Mouse (Mus musculus): Measurements from ENCODE around the gene Tjap1. TPM values are rescaled to one million over a fixed set of nuclear protein-coding genes. Genes with fewer than 3 reads are reported as not detected.

Gene Tjap1
- total and polyA plus RNA-seq, 2 experiments, result 2.5 to 13.2 TPM

DNA sequence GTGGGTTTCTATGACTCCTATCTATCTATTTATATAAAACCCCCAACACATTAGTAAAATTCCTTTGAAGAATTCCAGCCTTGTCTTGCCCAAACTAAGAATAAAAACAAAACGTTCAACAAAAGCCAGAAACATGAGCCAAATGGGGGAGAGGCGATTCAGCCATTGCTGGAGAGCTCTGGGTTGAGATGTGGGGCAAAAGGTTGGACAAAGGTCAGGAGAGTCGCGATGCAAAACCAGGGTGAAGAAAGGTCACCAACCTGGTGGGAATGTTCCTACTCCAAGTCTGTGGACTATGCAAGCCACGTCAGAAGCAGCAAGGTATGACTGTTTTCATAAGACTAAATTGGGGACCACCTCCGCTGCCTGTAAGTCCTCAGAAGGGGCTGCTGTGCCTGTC lies 37.7 kb upstream of the Tjap1 start:
- H3K27ac ChIP-seq (replicated peaks; ENCODE audit: insufficient read depth, low read depth, low read length), result no peak overlapping the region
- H3K9ac ChIP-seq (ENCODE audit: low read depth, low read length), result no peak overlapping the region
- 27% methylated on average over 6 of the region's 6 CpGs for WGBS
- no peaks in the 10 kb centered on the region for H3K36me3 ChIP-seq (ENCODE audit: control insufficient read depth, insufficient read depth, low read length)
- no peaks in the 10 kb centered on the region for H3K79me2 ChIP-seq (ENCODE audit: control insufficient read depth, insufficient read depth, low read length)
- DNase-seq (ENCODE audit: extremely low read depth, low read depth, low spot score), result peak; percentile 69
- TF ChIP-seq CTCF (IDR thresholded peaks at IDR 0.05; ENCODE audit: low read depth, low read length) (no peak), POLR2A (IDR thresholded peaks at IDR 0.05; ENCODE audit: extremely low read depth, insufficient read depth, low read length) (no peak)
- H3K4me3 ChIP-seq (ENCODE audit: insufficient read depth, low read depth, low read length), result no peak overlapping the region
- no peaks in the 10 kb centered on the region for H3K27me3 ChIP-seq (ENCODE audit: control insufficient read depth, insufficient read depth, low read length)
- peaks cover 8% of the 10 kb centered on the region; the same call in 1 of the 2 replicates for H3K4me1 ChIP-seq (ENCODE audit: control insufficient read depth, insufficient read depth, low read length)

DNA sequence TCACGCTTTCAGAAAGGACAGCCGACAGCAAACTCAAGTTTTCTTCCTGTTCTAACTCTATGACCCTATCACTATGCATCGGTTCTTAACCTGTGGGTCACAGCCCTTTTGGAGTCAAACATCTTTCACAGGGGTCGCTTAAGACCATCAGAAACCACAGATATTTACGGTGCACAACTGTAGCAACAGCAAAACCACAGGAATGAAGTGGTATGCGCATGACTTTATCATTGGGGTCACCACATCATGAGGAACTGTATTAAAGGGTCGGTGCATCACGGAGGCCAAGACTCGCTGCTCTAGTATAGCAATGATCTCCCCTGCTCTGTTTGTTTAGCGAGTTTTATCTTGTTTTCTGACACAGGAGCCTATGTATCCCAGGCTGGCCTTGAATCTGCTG lies 33.0 kb upstream of the Tjap1 start:
- Histone ChIP-seq H3K36me3 (ENCODE audit: control insufficient read depth, insufficient read depth, low read length) (no peaks in the 10 kb centered on the region), H3K27ac (replicated peaks; ENCODE audit: insufficient read depth, low read depth, low read length) (no peak overlapping the region), H3K9ac (ENCODE audit: low read depth, low read length) (no peak overlapping the region), H3K4me3 (ENCODE audit: insufficient read depth, low read depth, low read length) (no peak overlapping the region), H3K27me3 (ENCODE audit: control insufficient read depth, insufficient read depth, low read length) (no peaks in the 10 kb centered on the region), H3K4me1 (ENCODE audit: control insufficient read depth, insufficient read depth, low read length) (peaks cover 6% of the 10 kb centered on the region; the same call in 1 of the 2 replicates), H3K79me2 (ENCODE audit: control insufficient read depth, insufficient read depth, low read length) (no peaks in the 10 kb centered on the region)
- DNase-seq (ENCODE audit: extremely low read depth, low read depth, low spot score), result no peak
- WGBS, result 80% methylated on average over 10 of the region's 10 CpGs
- no peak for TF ChIP-seq POLR2A (IDR thresholded peaks at IDR 0.05; ENCODE audit: extremely low read depth, insufficient read depth, low read length)

DNA sequence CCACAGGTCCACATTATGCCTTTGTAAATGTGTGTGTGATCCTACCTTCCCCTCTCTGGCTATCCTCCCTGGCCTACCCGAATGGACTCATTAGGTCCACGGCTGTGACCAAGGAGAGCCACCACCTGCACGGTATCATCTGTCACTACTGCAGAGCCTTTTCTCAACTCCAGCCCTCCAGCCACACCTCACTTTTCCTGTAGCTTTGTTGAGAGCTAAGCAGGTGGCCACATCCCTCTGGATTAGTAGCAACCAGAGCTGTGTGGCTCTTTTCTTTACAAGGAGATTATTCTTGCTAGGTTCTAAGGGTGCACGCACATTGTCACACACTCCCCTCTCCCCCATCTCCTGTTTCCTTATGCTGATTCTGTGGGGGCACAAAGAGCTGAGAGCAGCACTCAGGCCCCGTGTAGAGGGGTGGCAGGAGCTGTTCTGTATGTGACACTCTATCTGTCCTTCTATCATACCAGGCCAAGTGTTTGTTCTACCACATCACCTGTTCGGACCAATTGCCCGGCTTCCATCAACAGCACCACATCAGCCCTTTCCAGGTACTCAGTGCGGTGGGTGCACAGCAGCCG lies 30.4 kb upstream of the Tjap1 start:
- H3K4me3 ChIP-seq (ENCODE audit: insufficient read depth, low read depth, low read length), result no peak overlapping the region
- H3K27ac ChIP-seq (replicated peaks; ENCODE audit: insufficient read depth, low read depth, low read length), result no peak overlapping the region
- no peaks in the 10 kb centered on the region for H3K36me3 ChIP-seq (ENCODE audit: control insufficient read depth, insufficient read depth, low read length)
- no peaks in the 10 kb centered on the region for H3K79me2 ChIP-seq (ENCODE audit: control insufficient read depth, insufficient read depth, low read length)
- no peaks in the 10 kb centered on the region for H3K4me1 ChIP-seq (ENCODE audit: control insufficient read depth, insufficient read depth, low read length)
- no peak for DNase-seq (ENCODE audit: extremely low read depth, low read depth, low spot score)
- no peak overlapping the region for H3K9ac ChIP-seq (ENCODE audit: low read depth, low read length)
- TF ChIP-seq CTCF (IDR thresholded peaks at IDR 0.05; ENCODE audit: low read depth, low read length), result no peak
- no peak for TF ChIP-seq POLR2A (IDR thresholded peaks at IDR 0.05; ENCODE audit: extremely low read depth, insufficient read depth, low read length)
- no peaks in the 10 kb centered on the region for H3K27me3 ChIP-seq (ENCODE audit: control insufficient read depth, insufficient read depth, low read length)
- 93% methylated on average over 9 of the region's 9 CpGs for whole genome bisulfite sequencing

DNA sequence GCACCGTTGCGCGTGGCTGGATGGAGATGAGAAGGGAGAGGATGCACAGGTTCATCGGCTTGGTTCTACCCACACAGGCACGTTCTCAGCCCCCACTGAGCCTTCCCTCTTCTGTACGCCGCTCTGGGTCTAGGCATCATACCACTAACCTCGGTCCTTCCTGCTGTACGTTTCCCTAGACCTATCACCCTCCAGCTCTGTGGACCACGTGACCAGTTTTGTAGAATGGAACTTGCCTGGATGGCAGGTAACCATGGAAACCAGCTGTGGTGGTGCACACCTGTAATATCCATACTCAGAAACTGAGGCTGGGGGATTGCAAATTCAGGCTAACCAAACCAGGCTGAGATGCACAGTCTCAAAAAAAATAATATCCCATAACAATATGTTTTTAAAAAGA lies 27.7 kb upstream of the Tjap1 start:
- no peaks in the 10 kb centered on the region for H3K36me3 ChIP-seq (ENCODE audit: control insufficient read depth, insufficient read depth, low read length)
- 89% methylated on average over 10 of the region's 10 CpGs for WGBS
- no peaks in the 10 kb centered on the region for H3K27me3 ChIP-seq (ENCODE audit: control insufficient read depth, insufficient read depth, low read length)
- TF ChIP-seq POLR2A (IDR thresholded peaks at IDR 0.05; ENCODE audit: extremely low read depth, insufficient read depth, low read length) (no peak), CTCF (IDR thresholded peaks at IDR 0.05; ENCODE audit: low read depth, low read length) (no peak)
- no peak overlapping the region for H3K4me3 ChIP-seq (ENCODE audit: insufficient read depth, low read depth, low read length)
- DNase-seq (ENCODE audit: extremely low read depth, low read depth, low spot score), result no peak
- H3K79me2 ChIP-seq (ENCODE audit: control insufficient read depth, insufficient read depth, low read length), result no peaks in the 10 kb centered on the region
- H3K9ac ChIP-seq (ENCODE audit: low read depth, low read length), result no peak overlapping the region
- no peaks in the 10 kb centered on the region for H3K4me1 ChIP-seq (ENCODE audit: control insufficient read depth, insufficient read depth, low read length)
- no peak overlapping the region for H3K27ac ChIP-seq (replicated peaks; ENCODE audit: insufficient read depth, low read depth, low read length)

DNA sequence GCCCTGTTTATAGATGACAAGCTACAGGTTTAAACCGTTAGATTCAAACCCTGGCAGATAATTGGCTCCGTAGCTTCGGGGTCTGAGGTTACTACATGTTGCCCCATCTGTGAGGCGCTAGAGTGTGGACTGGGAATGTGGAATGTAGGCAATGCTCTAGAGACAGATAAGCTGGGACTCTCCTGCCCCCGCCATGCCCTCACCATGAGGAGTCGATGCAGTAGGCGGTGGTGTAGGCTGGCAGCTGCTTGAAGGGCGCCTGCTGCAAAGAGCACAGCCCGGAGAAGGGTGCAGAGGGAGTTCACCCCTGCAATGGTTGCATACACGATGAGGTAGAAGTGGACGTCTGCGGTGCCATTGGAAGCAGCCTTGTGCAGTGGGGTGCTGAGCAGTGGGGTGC lies 27.0 kb upstream of the Tjap1 start:
- TF ChIP-seq CTCF (IDR thresholded peaks at IDR 0.05; ENCODE audit: low read depth, low read length) (no peak), POLR2A (IDR thresholded peaks at IDR 0.05; ENCODE audit: extremely low read depth, insufficient read depth, low read length) (no peak)
- 86% methylated on average over 12 of the region's 12 CpGs for WGBS
- no peak for DNase-seq (ENCODE audit: extremely low read depth, low read depth, low spot score)
- Histone ChIP-seq H3K27me3 (ENCODE audit: control insufficient read depth, insufficient read depth, low read length) (no peaks in the 10 kb centered on the region), H3K4me3 (ENCODE audit: insufficient read depth, low read depth, low read length) (no peak overlapping the region), H3K27ac (replicated peaks; ENCODE audit: insufficient read depth, low read depth, low read length) (no peak overlapping the region), H3K9ac (ENCODE audit: low read depth, low read length) (no peak overlapping the region), H3K79me2 (ENCODE audit: control insufficient read depth, insufficient read depth, low read length) (no peaks in the 10 kb centered on the region), H3K4me1 (ENCODE audit: control insufficient read depth, insufficient read depth, low read length) (no peaks in the 10 kb centered on the region), H3K36me3 (ENCODE audit: control insufficient read depth, insufficient read depth, low read length) (no peaks in the 10 kb centered on the region)

DNA sequence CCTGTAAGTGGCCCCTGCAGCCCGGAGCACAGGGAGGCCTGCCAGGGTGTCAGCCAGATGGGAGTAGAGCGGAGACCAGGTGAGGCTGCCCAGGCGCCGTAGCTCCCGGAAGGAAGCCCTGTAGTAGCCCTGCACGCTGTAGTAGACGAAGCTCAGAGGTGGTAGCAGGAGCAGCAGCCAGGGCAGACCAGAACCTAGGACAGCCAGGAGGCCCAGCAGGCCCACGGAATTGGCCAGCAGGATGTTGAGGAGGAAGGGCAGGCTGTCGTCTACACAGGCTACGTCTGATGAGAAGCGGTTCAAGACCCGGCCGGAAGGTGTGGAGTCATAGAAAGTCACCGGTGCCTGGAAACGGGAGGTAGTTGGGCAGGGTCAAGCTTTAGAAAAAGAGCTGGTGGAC lies 24.1 kb upstream of the Tjap1 start:
- H3K27me3 ChIP-seq (ENCODE audit: control insufficient read depth, insufficient read depth, low read length), result no peaks in the 10 kb centered on the region
- no peak for DNase-seq (ENCODE audit: extremely low read depth, low read depth, low spot score)
- no peak overlapping the region for H3K4me3 ChIP-seq (ENCODE audit: insufficient read depth, low read depth, low read length)
- no peak overlapping the region for H3K27ac ChIP-seq (replicated peaks; ENCODE audit: insufficient read depth, low read depth, low read length)
- no peak for TF ChIP-seq POLR2A (IDR thresholded peaks at IDR 0.05; ENCODE audit: extremely low read depth, insufficient read depth, low read length)
- no peak for TF ChIP-seq CTCF (IDR thresholded peaks at IDR 0.05; ENCODE audit: low read depth, low read length)
- H3K9ac ChIP-seq (ENCODE audit: low read depth, low read length), result no peak overlapping the region
- WGBS, result 95% methylated on average over 15 of the region's 15 CpGs
- no peaks in the 10 kb centered on the region for H3K79me2 ChIP-seq (ENCODE audit: control insufficient read depth, insufficient read depth, low read length)
- no peaks in the 10 kb centered on the region for H3K4me1 ChIP-seq (ENCODE audit: control insufficient read depth, insufficient read depth, low read length)
- H3K36me3 ChIP-seq (ENCODE audit: control insufficient read depth, insufficient read depth, low read length), result no peaks in the 10 kb centered on the region
